Mouse (Mus musculus): Measurements from ENCODE around the gene Adgrl3. TPM values are rescaled to one million over a fixed set of nuclear protein-coding genes. Genes with fewer than 3 reads are reported as not detected.

Gene Adgrl3
- polyA plus RNA-seq, 1 experiment from 2014 or later, result 62.9 TPM

DNA sequence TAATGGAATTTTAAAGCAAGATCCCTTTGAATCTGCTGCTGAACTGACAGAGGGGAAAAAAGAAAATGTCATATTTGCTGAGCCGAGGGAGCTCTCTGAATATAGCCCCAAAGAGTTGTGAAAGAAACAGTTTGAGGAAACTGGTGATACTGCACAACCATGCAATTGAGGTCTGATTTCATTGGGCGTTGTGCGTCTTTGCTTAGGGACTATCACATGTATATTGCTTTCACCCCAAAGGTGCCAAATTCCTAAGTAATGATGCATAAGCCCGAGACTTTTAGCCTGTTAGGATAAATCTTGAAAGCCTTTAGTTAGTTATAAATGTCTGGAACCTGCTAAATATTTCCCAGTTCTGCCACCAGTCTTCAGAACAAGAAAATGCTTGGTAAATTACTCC, 594.7 kb downstream of the Adgrl3 start:
- Histone ChIP-seq H3K27ac (peak overlapping the region; percentile 78), H3K27me3 (no peaks in the 10 kb centered on the region), H3K9me3 (no peaks in the 10 kb centered on the region), H3K4me1 (replicated peaks) (peaks cover 13% of the 10 kb centered on the region), H3K4me3 (replicated peaks) (no peak overlapping the region), H3K9ac (replicated peaks) (no peak overlapping the region), H3K36me3 (no peaks in the 10 kb centered on the region), H3K4me2 (no peak overlapping the region)
- whole genome bisulfite sequencing, result 30% methylated on average over 4 of the region's 4 CpGs
- ATAC-seq (ENCODE audit: insufficient number of reproducible peaks, insufficient read depth, low FRiP score, low TSS enrichment, low read depth), result peak; percentile 59; the same call in 1 of the 2 replicates

DNA sequence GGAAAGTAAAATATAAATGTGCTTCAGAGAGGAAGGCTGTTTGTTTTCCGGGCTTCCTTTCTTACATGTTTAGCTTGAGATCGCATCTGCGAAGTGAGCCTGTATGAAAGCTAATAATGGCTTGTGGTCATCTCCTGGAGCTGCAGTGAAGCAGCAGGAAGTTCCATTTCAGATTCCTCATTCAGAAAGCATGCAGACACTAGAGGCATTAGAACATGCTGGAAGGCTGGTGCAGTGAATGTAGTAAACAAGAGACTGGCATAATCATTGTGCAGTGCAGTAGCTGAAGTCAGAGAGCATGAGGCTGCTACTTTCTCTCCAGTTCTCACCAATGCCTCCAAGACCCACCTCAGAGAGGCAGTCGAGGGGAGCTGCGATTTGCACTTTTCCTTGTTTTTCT, 601.2 kb downstream of the Adgrl3 start:
- Histone ChIP-seq H3K36me3 (no peaks in the 10 kb centered on the region), H3K4me2 (no peak overlapping the region), H3K4me1 (replicated peaks) (no peaks in the 10 kb centered on the region), H3K9me3 (no peaks in the 10 kb centered on the region), H3K27me3 (no peaks in the 10 kb centered on the region), H3K4me3 (replicated peaks) (no peak overlapping the region), H3K9ac (replicated peaks) (no peak overlapping the region), H3K27ac (no peak overlapping the region)
- no peak for ATAC-seq (ENCODE audit: insufficient number of reproducible peaks, insufficient read depth, low FRiP score, low TSS enrichment, low read depth)
- 81% methylated on average over 5 of the region's 5 CpGs for WGBS

DNA sequence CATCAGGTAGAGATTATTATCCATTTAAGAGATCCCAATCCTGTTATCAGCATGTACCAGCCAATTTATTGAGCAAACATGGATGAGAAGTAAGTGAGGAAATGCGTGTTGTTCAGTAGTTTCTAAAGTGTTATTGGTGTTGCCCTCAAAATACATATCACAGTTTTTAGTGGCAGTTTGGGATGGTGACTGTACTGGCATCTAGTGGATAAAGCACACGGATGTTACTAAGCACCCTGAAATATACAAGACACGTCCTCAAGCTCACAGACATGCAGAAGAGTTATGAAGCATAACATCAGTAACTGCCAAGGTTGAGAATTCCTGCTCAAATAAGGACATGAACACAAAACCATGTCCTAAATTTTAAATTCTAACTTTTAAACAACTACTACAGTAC, 601.8 kb downstream of the Adgrl3 start:
- Histone ChIP-seq H3K9me3 (no peaks in the 10 kb centered on the region), H3K36me3 (no peaks in the 10 kb centered on the region), H3K4me3 (replicated peaks) (no peak overlapping the region), H3K4me1 (replicated peaks) (no peaks in the 10 kb centered on the region), H3K27ac (no peak overlapping the region), H3K4me2 (no peak overlapping the region), H3K27me3 (no peaks in the 10 kb centered on the region), H3K9ac (replicated peaks) (no peak overlapping the region)
- ATAC-seq (ENCODE audit: insufficient number of reproducible peaks, insufficient read depth, low FRiP score, low TSS enrichment, low read depth), result no peak
- WGBS, result 84% methylated on average over 3 of the region's 3 CpGs

- ATAC-seq (ENCODE audit: insufficient number of reproducible peaks, insufficient read depth, low FRiP score, low TSS enrichment, low read depth), result no peak
- 63% methylated on average over 1 of the region's 1 CpGs for WGBS
- Histone ChIP-seq H3K9ac (replicated peaks) (no peak overlapping the region), H3K36me3 (no peaks in the 10 kb centered on the region), H3K4me3 (replicated peaks) (no peak overlapping the region), H3K4me1 (replicated peaks) (no peaks in the 10 kb centered on the region), H3K27me3 (no peaks in the 10 kb centered on the region), H3K27ac (no peak overlapping the region), H3K9me3 (no peaks in the 10 kb centered on the region), H3K4me2 (no peak overlapping the region)
Observed at GRCm38 (mm10) chr5:81623846-81624245, 603.9 kb downstream of the Adgrl3 start.

GRCm38 (mm10) chr5:81636169-81636568, 616.2 kb downstream of the Adgrl3 start:
- Histone ChIP-seq H3K9me3 (no peaks in the 10 kb centered on the region), H3K4me2 (no peak overlapping the region), H3K36me3 (no peaks in the 10 kb centered on the region), H3K27ac (no peak overlapping the region), H3K9ac (replicated peaks) (no peak overlapping the region), H3K4me1 (replicated peaks) (no peaks in the 10 kb centered on the region), H3K27me3 (no peaks in the 10 kb centered on the region), H3K4me3 (replicated peaks) (no peak overlapping the region)
- ATAC-seq (ENCODE audit: insufficient number of reproducible peaks, insufficient read depth, low FRiP score, low TSS enrichment, low read depth), result no peak
- WGBS, result 81% methylated on average over 2 of the region's 2 CpGs

DNA sequence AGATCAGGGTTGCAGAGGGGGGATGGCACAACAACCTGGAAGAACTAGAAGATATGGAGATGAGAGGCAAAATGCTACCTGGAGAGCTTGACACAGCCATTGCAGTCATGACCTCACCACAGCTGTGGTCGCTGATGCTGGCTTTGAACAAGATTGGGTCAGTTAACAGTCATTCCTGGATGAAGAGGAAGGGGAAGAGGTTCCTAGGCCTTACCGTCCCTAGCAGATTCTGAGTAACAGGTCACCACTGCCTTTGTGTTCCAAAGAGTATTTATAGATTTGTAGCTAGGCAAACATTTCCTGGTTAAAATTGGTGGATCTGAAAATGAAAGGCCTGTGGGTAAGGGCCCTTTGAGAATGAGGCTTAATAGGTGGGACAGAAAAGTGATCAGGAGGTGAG, 618.5 kb downstream of the Adgrl3 start:
- no peak for ATAC-seq (ENCODE audit: insufficient number of reproducible peaks, insufficient read depth, low FRiP score, low TSS enrichment, low read depth)
- WGBS, result 90% methylated on average over 2 of the region's 2 CpGs
- no peak overlapping the region for H3K4me2 ChIP-seq

GRCm38 (mm10) chr5:81640118-81640517, 620.2 kb downstream of the Adgrl3 start:
- no peaks in the 10 kb centered on the region for H3K36me3 ChIP-seq
- H3K27ac ChIP-seq, result no peak overlapping the region
- H3K4me3 ChIP-seq (replicated peaks), result no peak overlapping the region
- no peaks in the 10 kb centered on the region for H3K9me3 ChIP-seq
- no peaks in the 10 kb centered on the region for H3K27me3 ChIP-seq
- no peak overlapping the region for H3K9ac ChIP-seq (replicated peaks)
- 64% methylated on average over 4 of the region's 4 CpGs for WGBS
- no peak for ATAC-seq (ENCODE audit: insufficient number of reproducible peaks, insufficient read depth, low FRiP score, low TSS enrichment, low read depth)
- H3K4me1 ChIP-seq (replicated peaks), result no peaks in the 10 kb centered on the region; the same call in 1 of the 2 replicates
- H3K4me2 ChIP-seq, result no peak overlapping the region

More for the DNA sequence above, 618.5 kb downstream of the Adgrl3 start:
- Histone ChIP-seq H3K36me3 (no peaks in the 10 kb centered on the region), H3K4me1 (replicated peaks) (no peaks in the 10 kb centered on the region; the same call in 1 of the 2 replicates), H3K9ac (replicated peaks) (no peak overlapping the region), H3K27ac (no peak overlapping the region), H3K9me3 (no peaks in the 10 kb centered on the region), H3K27me3 (no peaks in the 10 kb centered on the region), H3K4me3 (replicated peaks) (no peak overlapping the region)

DNA sequence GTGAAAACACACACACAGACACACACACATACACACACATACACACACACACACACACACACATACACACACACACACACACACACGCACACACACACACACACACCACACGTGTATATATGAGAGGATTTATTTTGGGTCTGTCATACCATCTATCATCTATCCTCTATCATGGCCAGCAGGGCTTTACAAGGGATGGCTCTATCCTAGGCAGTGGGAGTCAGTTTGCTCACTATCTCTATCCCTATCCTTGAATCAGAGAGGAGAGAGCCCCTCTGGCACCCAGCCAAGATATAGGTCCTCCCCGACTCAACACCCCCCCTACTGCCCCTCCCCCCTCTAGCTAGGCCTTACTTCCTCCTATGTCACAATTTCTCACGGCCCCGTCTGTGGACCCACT, 625.6 kb downstream of the Adgrl3 start:
- no peak for ATAC-seq (ENCODE audit: insufficient number of reproducible peaks, insufficient read depth, low FRiP score, low TSS enrichment, low read depth)
- WGBS, result 88% methylated on average over 5 of the region's 5 CpGs
- H3K4me2 ChIP-seq, result no peak overlapping the region
- H3K4me1 ChIP-seq (replicated peaks), result no peaks in the 10 kb centered on the region; the same call in 1 of the 2 replicates
- H3K27ac ChIP-seq, result no peak overlapping the region
- H3K36me3 ChIP-seq, result peaks cover 4% of the 10 kb centered on the region
- H3K4me3 ChIP-seq (replicated peaks), result no peak overlapping the region
- H3K9ac ChIP-seq (replicated peaks), result no peak overlapping the region
- H3K27me3 ChIP-seq, result no peaks in the 10 kb centered on the region
- no peaks in the 10 kb centered on the region for H3K9me3 ChIP-seq

DNA sequence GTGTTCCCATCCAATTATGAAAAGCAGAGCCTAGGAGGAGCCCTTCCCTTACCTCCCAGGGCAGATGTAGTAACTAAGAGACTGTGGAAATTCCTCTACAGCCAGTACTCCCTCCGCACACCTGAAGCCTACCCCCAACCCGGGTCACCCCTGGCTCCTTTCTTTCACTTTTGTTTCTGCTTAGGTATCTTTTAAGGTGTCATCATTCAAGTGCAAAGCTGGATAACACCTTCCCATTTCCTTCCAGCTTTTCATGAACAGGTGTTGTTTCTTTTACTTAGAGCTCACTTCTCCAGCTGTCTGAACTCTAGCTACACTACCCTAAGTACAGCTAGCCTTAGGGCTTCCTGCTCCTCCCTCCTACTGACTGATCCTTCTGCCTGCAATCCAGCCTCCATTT, 634.0 kb downstream of the Adgrl3 start:
- no peak overlapping the region for H3K9ac ChIP-seq (replicated peaks)
- no peak overlapping the region for H3K4me3 ChIP-seq (replicated peaks)
- WGBS, result 48% methylated on average over 2 of the region's 2 CpGs
- H3K4me1 ChIP-seq (replicated peaks), result no peaks in the 10 kb centered on the region; the same call in 1 of the 2 replicates
- no peaks in the 10 kb centered on the region for H3K9me3 ChIP-seq
- no peaks in the 10 kb centered on the region for H3K27me3 ChIP-seq
- no peak for ATAC-seq (ENCODE audit: insufficient number of reproducible peaks, insufficient read depth, low FRiP score, low TSS enrichment, low read depth)
- H3K27ac ChIP-seq, result no peak overlapping the region
- no peaks in the 10 kb centered on the region for H3K36me3 ChIP-seq
- H3K4me2 ChIP-seq, result no peak overlapping the region

DNA sequence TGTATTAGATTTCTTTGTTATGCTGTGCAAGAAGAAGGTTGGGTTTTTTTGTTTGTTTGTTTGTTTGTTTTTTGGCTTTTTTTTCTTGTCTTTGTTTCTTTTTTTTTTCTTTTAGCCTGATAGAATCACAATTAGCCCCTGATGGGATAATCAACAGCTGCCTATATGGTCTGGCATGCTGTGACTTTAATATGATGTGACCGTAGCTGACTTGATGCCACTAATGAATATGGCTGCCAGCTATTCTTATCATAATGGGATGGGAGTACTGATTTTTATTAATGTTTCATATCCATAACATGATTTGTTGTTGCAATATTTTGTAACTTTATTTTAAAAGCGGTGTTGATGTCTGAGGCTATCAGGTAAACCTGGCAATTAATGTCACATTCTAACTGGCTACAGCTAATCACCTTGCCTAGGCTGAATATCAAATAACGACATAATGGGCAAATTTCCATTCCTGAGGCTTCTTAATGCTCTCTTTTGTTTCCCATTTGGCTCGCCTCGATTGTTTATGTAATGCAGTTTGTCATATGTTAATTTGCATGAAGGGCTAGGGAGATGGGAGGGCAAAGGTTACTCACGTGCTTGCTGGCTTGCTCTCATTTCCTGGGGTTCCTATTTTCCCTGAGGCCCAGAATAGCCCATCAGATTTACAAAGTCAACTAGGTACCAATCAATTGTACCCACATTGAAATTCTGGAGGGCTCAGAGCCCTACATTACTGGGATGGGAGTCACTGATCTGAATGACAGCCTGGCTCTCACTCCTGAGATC, 641.9 kb downstream of the Adgrl3 start:
- no peak for ATAC-seq (ENCODE audit: insufficient number of reproducible peaks, insufficient read depth, low FRiP score, low TSS enrichment, low read depth)
- H3K27ac ChIP-seq, result no peak overlapping the region

GRCm38 (mm10) chr5:81671025-81671424, 651.1 kb downstream of the Adgrl3 start:
- Histone ChIP-seq H3K4me2 (no peak overlapping the region), H3K4me3 (replicated peaks) (no peak overlapping the region), H3K9me3 (no peaks in the 10 kb centered on the region), H3K27me3 (no peaks in the 10 kb centered on the region), H3K36me3 (peaks cover 7% of the 10 kb centered on the region; the same call in 1 of the 2 replicates), H3K4me1 (replicated peaks) (peaks cover 5% of the 10 kb centered on the region), H3K27ac (no peak overlapping the region), H3K9ac (replicated peaks) (no peak overlapping the region)
- ATAC-seq (ENCODE audit: insufficient number of reproducible peaks, insufficient read depth, low FRiP score, low TSS enrichment, low read depth), result no peak
- 25% methylated on average over 4 of the region's 4 CpGs for WGBS

More for the DNA sequence above, 641.9 kb downstream of the Adgrl3 start:
- H3K4me3 ChIP-seq (replicated peaks), result no peak overlapping the region
- no peaks in the 10 kb centered on the region for H3K9me3 ChIP-seq
- 45% methylated on average over 6 of the region's 6 CpGs for WGBS
- no peak overlapping the region for H3K4me2 ChIP-seq
- H3K9ac ChIP-seq (replicated peaks), result no peak overlapping the region
- H3K36me3 ChIP-seq, result peaks cover 5% of the 10 kb centered on the region; the same call in 1 of the 2 replicates
- H3K4me1 ChIP-seq (replicated peaks), result no peaks in the 10 kb centered on the region
- no peaks in the 10 kb centered on the region for H3K27me3 ChIP-seq
